Mouse (Mus musculus) ES-CJ7 (cell line): ENCODE measurements around the gene Emc10.
A peak's percentile ranks its signal among the peaks of the same experiment; 100 is the strongest.

Source experiments
- DNase-seq: peaks from one replicate; pipeline ENCODE4 v3.0.0; 2011; ENCODE audit warnings: low read depth, low spot score

Emc10 gene

GRCm38 (mm10) chr7:44526414-44527154 lies 30.3 kb upstream of the Emc10 start:
- DNase-seq: no peak

- DNase-seq: peak; percentile 56
Measured at GRCm38 (mm10) chr7:44525126-44525832, 28.9 kb upstream of the Emc10 start.

DNA sequence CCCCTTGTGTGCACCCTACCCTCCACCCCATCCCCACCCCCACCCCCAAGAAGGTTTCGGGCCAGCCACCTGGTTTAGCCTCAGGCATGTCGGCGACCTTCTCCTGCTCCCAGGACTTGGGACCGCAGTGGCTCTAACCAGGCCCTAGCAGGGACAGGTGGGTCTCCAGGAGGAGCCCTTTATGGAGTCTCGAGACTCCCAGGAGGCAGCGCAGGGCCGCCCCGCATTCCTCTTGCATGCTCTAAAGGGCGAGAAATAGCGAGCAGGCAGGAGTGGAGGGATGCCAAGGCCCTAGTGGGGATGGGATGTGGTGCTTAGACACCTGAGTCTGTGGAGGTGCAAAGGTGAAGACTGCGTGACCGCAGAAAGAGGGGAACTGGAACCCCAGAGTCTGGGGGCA lies 28.2 kb upstream of the Emc10 start, which contains the start of gene Mybpc2:
Mybpc2 (minus strand) TSS at position 155 of the 400 bp plus-strand sequence.
- DNase-seq: peak; percentile 43

- no peak for DNase-seq
Measured at GRCm38 (mm10) chr7:44523056-44523455, 26.7 kb upstream of the Emc10 start.

GRCm38 (mm10) chr7:44521710-44522109 lies 25.4 kb upstream of the Emc10 start:
- DNase-seq: peak; percentile 77

DNA sequence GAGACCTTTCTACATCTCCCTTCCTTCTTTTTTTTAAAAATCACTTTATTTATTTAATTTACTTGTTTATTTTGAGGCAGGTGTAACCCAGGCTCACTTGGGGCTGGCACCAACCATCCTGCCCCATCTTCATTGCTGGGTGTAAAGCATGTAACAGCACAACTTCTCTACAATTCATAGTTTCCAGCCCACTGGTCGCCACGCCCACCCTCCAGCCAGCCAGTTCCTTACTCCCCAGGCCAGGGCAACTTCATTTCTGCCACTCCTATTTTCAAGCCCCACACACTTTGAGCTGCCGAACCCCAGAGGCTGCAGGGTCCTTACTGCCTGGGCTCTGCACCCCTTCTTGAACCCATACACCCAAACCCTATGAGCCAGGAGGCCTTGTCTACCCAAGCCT lies 24.7 kb upstream of the Emc10 start:
- DNase-seq: no peak

DNA sequence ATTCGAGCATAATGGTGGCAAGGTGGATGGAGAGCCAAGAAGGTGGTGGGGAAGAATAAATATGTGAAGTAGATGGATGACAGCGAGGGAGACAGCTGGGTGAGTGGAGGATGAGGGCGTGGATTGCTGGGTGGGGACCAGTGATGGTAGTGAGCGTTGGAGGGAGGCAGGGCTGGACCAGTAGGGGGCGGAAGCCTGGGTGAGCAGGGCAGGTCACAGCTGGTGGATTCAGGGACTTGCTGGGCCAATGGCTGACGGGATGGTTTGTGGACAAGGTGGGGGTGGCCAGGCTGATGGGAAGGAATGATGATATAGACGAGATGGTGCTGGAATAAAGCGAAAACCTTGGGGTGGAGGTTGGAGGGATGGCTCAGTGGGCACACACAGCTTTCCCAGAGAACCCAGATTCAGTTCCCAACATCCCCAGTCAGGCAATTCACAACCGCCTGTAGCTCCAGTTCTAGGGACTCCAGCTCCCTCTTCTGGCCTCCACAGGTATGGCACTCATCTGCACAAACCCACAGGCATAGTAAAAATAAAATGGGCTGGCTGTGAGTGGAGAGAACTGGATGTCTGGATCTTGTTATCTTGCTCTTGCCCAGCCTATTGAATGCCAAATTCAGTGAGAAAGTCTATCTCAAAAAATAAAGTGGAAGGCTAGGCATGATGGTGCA lies 23.0 kb upstream of the Emc10 start:
- peak; percentile 72 for DNase-seq

- no peak for DNase-seq
Measured at GRCm38 (mm10) chr7:44507491-44507890, 11.2 kb upstream of the Emc10 start.

- peak; percentile 82 for DNase-seq
Measured at GRCm38 (mm10) chr7:44501563-44502115, 5.3 kb upstream of the Emc10 start.

- DNase-seq: peak; percentile 65
Measured at GRCm38 (mm10) chr7:44500046-44500445, 3.7 kb upstream of the Emc10 start.

DNA sequence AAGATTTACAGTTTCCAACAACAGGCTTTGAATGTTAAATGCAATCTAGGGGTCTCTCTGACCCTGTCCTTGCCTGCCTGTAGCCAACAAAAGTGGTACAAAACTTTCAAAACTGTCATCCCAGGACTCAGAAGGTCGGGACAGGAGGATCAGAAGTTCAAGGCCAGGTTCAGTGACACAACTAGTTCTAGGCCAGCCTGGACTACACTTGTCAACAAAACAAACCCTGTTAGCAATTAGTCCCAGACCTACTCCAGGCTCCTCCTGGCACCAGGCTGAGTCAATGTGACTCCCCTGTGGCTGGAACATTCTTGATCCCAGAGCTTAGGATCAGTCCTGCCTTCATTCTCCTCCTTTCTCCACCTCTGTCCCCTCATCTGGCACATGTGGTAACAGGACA lies 2.6 kb upstream of the Emc10 start:
- DNase-seq: no peak

DNA sequence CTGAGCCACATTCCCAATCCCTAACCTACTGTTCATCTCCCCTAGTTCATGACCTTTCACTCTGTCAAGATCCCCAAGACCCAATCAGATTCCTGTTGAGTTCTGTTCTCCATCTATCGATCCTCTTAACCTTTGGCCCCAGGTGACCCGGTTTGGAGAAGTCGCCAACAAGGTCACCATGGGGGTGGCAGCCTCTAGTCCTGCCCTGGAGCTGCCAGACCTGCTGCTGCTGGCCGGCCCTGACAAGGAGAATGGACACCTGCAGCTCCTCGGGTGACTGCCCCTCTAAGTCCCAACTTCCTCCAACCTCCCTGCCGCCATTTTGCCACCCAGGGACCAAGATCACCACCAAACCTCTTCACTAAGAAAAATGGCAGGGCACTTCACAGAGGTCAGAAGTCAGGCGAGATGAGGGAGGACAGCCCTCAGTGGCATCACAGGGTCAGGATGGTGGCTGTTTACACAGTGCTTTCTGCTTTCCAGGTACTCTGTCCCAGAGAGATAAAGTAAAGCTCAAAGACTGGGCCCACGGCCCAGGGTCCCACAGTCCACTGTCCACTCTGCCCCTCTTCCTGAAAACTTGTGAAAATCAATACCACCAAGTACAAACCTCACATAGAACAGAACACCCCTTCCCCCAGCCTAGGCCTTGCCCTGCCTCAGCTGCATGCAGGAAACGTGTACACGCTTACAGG lies 1.2 kb upstream of the Emc10 start:
- no peak for DNase-seq

DNA sequence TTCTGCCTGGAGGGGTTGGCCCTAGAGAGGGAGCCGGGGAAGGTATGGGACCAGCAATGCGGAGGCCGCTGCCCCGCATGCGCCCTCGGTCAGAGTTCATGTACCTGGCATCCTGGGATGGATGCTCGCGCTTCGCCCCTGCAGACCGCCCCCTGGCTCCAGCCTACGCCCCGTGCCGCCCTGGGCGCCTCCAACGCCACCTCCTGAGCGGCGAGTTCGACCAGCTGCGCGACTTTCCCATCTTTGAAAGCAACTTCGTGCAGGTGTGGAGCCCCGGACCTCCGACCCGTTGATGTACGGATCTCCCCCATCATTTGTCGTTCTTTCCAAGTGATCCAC lies 411 bp upstream of the Emc10 start:
- no peak for DNase-seq

DNA sequence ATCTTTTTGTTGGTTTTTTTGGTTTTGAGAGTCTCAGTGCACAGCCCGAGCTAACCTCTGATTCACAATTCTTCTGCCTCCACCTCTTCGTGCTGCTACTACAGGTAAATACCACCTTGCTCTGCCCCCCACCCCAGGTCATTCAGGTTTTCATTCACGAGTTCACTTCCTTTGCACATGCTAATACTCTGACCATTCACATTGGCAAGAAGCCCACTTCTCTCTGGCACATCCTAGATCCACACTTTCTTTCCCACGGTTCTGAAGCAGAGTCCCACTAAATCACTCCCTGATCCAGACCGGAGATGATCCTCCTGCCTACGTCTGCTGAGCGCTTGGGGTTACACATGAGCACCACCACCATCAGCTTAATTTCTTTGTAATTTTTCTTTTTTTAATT lies 1.2 kb downstream of the Emc10 start:
- peak; percentile 31 for DNase-seq

- no peak for DNase-seq
Measured at GRCm38 (mm10) chr7:44494681-44495080, 1.6 kb downstream of the Emc10 start.

DNA sequence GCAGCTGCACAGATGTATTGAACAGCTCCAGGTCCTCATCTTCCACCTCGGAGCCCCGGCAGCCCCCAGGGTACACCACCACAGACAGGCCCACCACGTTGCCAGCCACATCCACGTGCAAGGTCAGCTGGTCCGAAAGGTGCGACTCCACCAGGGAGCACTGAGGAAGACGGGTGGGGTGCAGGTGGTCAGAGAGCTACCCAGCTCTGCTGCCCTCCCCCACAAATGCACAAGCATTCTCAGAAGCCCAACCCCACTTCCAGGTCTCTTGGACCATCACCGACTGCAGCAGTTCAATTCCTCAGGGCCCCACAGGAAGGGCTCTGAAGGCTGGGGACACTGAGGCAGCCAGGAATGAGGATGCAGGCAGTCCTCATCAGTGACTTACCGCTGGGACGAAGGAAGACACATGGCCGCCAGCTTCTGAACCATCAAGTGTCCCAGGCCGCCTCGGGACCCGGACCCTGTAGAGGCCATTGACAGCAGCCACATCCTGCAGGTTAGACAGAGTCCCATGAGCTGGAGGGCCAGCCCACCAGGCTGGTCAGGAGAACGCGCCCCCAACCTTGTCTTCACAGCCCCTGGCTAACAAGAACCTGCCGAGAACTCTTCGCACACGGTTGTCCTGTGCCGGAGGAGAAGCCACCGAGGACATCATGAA lies 4.0 kb downstream of the Emc10 start:
- no peak for DNase-seq

- no peak for DNase-seq
Measured at GRCm38 (mm10) chr7:44491391-44491790, 4.9 kb downstream of the Emc10 start.

- no peak for DNase-seq
Measured at GRCm38 (mm10) chr7:44490281-44490680, 6.0 kb downstream of the Emc10 start.

- no peak for DNase-seq
Measured at GRCm38 (mm10) chr7:44488545-44488944, 7.8 kb downstream of the Emc10 start.

DNA sequence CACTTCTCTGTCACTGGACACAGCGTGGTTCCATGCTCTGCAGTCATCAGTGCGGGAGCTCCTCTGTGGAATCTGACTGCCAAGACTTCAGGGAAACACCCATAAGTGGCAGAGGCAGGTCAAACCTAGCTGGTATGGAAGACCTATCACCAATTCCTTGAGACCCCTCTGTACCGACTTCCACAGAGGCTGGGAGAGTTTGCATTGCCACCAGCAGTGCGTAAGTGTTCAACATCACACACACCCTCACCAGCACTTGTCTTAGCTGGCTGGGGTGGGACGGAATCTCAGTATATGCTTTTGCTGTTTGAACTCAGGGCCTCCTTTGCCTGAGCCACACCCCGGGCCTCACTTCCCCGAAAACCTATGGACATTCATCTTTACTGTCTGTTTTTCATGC lies 8.4 kb downstream of the Emc10 start:
- no peak for DNase-seq

DNA sequence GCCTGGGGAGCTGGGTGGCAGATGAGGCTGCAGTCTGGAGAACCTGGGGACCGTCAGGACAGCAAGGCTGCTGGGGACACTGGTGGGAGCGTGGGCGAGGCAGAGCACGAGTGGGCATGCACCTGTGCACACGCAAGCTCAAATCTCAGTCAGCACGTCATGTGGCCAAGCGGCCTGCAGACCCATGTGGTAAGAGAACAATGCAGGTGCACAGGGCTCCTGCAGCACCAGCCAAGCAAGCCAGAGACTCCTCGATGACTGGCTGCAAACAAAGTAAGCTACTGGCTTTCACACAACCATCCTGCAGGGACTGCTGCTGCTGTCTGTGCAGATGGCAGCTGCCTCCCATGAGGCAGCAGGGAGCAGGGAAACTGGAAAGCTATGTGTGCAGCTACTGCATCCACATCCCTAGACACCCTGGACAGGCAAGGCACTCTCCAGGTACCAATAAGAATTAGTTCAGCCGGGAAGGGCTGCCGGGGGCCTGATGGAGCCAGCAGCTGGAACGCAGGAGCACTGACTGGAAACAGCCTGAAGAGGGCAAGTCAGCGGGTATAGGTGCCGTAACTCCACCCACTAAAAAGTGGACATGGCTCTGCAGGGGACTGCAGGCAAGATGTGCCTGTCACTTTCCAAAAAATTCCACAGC lies 9.3 kb downstream of the Emc10 start:
- no peak for DNase-seq
